Mouse (Mus musculus) olfactory bulb, adult 2 months (tissue): Measurements from ENCODE around the gene Cox8b. TPM values are rescaled to one million over a fixed set of nuclear protein-coding genes. Genes with fewer than 3 reads are reported as not detected.

Experiments
- H3K27ac ChIP-seq: fragments of 200-500 bp; 2 replicates; pipeline ENCODE4 v1.5.1; 2012; ENCODE audit warnings: low read depth, low read length; ENCODE audit not compliant: insufficient read depth
- H3K4me1 ChIP-seq: fragments of 200-500 bp; 2 replicates; pipeline ENCODE4 v1.6.1; 2012; ENCODE audit warnings: low read length; ENCODE audit not compliant: control insufficient read depth, insufficient read depth
- H3K4me3 ChIP-seq: fragments of 200-500 bp; 2 replicates; pipeline ENCODE4 v1.5.1; 2012; ENCODE audit warnings: mild to moderate bottlenecking, low read depth, low read length, moderate library complexity; ENCODE audit not compliant: insufficient read depth
- CTCF ChIP-seq: fragments of 200-500 bp; IDR thresholded peaks from 2 replicates; pipeline ENCODE4 v1.5.1; 2012; ENCODE audit warnings: low read depth, mild to moderate bottlenecking, low read length, moderate library complexity; ENCODE audit not compliant: insufficient read depth
- POLR2A ChIP-seq: fragments of 200-500 bp; IDR thresholded peaks from 2 replicates; pipeline ENCODE4 v1.6.1; 2012; ENCODE audit warnings: mild to moderate bottlenecking, low read depth, low read length, moderate library complexity; ENCODE audit not compliant: insufficient read depth
- WGBS: fragments of 180-500 bp; shearing (Covaris S2); methylation state at CpG from one replicate; pipeline ENCODE4 v1.1.7; 2018; 5-methylcytosine and 5-hydroxymethylcytosine counted together
- polyA plus RNA-seq: library from polyadenylated mRNA; stranded (reverse); fragments of >200 nt; gene quantifications from 2 replicates; pipeline ENCODE4 v1.2.4, GENCODE M21; 2012; ENCODE audit warnings: low replicate concordance; ENCODE audit not compliant: missing spikeins, insufficient read depth, insufficient read length

Gene Cox8b
- polyA plus RNA-seq, 1 experiment, result not detected

DNA sequence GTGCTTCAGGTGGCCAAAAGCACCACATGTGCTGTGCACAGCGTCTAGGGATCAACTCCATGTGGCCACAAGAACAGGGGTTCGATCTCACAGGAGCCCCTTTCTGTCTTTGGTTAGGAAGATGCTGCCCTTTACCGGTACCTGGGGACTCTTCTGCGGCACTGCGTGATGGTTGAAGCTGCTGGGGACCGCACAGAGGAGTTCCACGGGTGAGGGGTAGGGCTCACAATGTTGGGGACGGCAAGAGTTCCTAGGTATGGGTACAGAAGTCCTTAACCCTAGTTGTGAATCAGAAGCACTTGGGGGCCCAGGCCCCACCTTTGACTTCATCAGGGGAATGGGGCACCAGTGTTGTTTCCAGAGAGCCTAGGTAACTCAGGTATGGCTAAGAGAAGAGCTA lies 41.5 kb downstream of the Cox8b start:
- WGBS, result 94% methylated on average over 8 of the region's 8 CpGs
- Histone ChIP-seq H3K27ac (no peak overlapping the region), H3K4me3 (peak overlapping the region; percentile 71; the same call in 1 of the 2 replicates), H3K4me1 (peaks cover 32% of the 10 kb centered on the region)
- TF ChIP-seq CTCF (no peak), POLR2A (no peak)

DNA sequence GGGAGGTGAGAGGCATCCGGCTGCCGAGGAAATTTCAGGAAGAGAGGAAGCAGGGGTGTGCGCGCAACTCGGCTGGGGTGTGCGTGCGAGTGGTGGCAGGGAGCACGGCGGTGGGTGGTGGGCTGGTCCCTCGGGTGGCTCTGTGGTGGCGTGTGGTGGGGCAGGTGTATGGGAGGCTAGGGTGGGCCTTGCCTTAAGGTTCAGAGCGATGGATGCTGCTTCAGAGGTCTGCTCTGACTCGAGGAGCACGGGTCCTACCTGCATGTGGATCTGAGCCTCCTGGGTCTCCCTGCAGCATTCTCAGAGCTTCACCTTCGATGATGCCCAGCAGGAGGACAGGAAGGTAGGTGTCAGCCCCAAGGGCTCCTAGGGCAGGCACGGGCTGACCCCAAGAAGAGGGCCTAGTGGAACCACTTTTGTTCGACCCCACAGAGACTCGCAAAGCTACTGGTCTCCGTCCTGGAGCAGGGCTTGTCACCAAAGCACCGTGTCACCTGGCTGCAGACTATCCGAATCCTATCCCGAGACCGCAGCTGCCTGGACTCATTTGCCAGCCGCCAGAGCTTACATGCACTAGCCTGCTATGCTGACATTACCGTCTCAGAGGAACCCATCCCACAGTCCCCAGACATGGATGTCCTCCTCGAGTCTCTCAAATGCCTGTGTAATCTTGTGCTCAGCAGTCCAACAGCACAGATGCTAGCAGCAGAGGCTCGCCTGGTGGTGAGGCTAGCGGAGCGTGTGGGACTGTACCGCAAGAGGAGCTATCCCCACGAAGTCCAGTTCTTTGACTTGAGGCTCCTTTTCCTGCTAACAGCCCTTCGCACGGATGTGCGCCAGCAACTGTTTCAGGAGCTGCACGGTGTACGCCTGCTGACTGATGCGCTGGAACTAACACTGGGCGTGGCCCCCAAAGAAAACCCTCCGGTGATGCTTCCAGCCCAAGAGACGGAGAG lies 42.4 kb downstream of the Cox8b start, which contains the start of gene Bet1l:
Bet1l (minus strand) TSS at position 28 of the 956 bp plus-strand sequence.
- peaks cover 32% of the 10 kb centered on the region for H3K4me1 ChIP-seq
- TF ChIP-seq CTCF, result no peak
- no peak for TF ChIP-seq POLR2A
- peak within 1 kb of the TSS; percentile 71 for H3K4me3 ChIP-seq
- WGBS, result 25% methylated on average over 40 of the region's 40 CpGs
- peak within 1 kb of the TSS; percentile 68 for H3K27ac ChIP-seq

DNA sequence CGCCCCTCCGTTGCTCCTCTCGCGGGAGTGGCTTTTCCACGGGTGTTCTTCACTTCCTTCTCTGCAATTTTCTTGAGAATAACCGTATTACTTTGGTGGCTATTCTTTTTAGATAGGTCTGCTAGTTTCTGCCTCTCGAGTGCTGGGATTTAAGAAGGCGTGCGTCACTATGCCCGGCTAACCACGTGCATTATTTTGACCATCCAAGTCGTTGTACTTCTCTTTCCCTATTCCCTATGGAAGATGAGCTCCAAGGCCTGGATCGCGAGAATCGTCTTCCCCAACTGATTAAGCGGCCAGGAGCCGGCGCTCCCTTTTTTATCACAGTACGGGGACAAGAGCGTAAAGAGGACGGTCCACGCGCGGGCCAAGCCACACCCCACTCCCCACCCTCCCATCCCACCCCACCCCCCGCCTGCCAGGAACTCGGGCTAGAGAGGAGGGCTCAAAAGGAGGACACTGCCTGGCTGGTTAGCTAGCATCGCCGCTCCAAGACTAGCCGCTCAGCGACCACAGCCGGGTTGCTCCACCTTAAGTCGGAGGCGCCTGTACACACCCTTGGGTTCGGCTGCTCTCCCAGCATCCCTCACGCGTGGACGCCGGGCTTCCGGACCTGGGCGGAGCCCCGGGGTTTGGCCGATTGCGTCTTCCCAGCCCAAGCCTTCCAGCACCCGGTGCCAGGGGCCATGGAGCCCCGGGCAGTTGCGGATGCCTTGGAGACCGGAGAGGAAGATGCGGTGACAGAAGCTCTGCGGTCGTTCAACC lies 43.3 kb downstream of the Cox8b start, which contains the start of gene Ric8a:
Ric8a (plus strand) TSS at position 173 of the 765 bp plus-strand sequence.
- Histone ChIP-seq H3K4me3 (peak within 1 kb of the TSS; percentile 71), H3K4me1 (peaks cover 32% of the 10 kb centered on the region), H3K27ac (peak within 1 kb of the TSS; percentile 68)
- WGBS, result under 1% methylated on average over 50 of the region's 50 CpGs
- TF ChIP-seq CTCF, result no peak
- TF ChIP-seq POLR2A, result peak; percentile 64

DNA sequence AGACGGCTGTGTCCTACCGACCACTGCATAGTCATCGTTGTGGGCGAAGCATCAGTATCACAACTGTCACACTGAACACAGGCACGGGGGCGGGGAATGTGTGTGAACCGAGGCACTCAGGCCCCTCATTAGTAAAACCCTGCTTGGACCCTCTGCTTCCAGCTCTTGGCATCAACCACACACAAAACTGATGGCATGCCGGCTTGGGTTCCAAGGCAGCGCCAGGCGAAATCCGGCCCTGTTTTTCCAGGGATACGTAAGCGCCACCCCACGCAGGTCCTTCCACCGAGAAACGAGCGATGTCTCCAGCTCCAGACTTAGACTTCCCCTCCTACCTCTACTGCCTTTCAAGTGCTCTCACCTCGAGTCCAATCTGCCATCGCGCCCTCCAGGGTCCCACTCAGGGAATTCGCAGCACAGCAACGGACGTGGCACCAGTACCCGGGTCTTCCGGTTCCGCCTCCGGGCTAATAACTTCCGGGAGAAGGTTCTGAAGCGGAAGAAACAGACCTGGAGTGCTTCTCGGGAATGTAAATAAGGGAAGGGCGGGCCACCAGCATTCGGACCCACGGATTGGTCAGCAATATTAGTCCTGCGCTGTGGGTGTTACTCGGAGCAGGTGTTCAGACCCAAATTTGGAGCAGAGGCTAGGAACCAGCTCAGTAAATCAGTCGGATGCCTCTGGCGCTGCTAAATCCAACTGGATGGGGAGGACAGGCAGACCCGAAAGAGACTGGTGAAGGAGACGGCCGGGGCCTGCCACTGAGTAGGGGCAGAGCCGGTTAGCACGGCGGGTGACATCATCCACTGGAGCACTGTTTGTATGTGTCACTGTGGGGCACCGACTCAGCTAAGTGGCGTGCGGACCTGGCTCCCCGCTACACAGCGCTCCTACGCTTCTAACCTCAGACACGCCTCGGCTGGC lies 44.1 kb downstream of the Cox8b start, which contains the start of gene Gm45785:
Gm45785 (minus strand) TSS at position 472 of the 925 bp plus-strand sequence.
- WGBS, result under 1% methylated on average over 51 of the region's 51 CpGs
- Histone ChIP-seq H3K27ac (peak within 1 kb of the TSS; percentile 68), H3K4me1 (peaks cover 32% of the 10 kb centered on the region), H3K4me3 (peak within 1 kb of the TSS; percentile 71)
- TF ChIP-seq POLR2A, result peak; percentile 55; the same call in 1 of the 2 replicates
- no peak for TF ChIP-seq CTCF

DNA sequence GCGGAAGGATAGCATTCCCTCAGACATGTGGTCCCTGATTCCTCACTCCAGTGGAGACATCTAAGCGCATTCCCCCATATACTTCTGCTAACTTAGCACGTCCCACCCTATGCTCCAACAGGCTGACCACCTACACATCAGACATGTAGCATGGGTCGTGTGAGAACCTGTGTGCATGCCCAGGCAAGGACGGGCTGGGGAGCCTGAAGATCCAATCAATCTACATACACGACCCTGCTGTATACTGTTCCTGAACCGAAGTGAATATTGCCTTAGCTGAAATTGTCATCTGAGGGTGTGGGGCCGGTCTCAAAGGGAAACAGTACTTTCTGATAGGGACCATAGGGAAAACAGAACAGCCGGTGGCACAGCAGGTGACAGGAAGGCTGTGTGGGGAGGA lies 45.1 kb downstream of the Cox8b start:
- H3K27ac ChIP-seq, result no peak overlapping the region

DNA sequence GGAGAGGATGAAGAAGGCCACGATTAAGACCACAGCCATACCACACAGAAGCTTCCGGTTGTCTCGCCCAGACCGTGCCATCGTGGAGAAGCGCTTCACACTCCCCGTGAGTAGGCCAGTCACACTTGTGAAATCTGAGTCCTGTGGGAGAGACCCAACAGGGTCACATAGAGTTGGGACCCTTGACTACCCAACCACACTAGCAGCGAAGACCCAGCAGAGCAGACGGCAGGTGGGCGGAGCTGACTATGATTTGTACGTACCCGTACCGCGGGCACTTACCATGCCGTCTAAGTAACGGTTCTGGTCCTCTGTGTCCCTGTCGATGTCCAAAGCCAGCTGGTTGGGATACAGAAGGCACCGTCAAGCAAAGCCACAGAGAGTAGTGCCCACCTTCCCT lies 45.8 kb downstream of the Cox8b start:
- TF ChIP-seq CTCF, result no peak
- no peak for TF ChIP-seq POLR2A
- no peak overlapping the region for H3K4me3 ChIP-seq
- H3K27ac ChIP-seq, result no peak overlapping the region
- H3K4me1 ChIP-seq, result peaks cover 29% of the 10 kb centered on the region
- whole genome bisulfite sequencing, result 92% methylated on average over 18 of the region's 18 CpGs

More for the DNA sequence above, 45.1 kb downstream of the Cox8b start:
- 65% methylated on average over 9 of the region's 9 CpGs for WGBS
- peaks cover 32% of the 10 kb centered on the region for H3K4me1 ChIP-seq
- TF ChIP-seq POLR2A (no peak), CTCF (no peak)
- peak overlapping the region; percentile 71; the same call in 1 of the 2 replicates for H3K4me3 ChIP-seq

DNA sequence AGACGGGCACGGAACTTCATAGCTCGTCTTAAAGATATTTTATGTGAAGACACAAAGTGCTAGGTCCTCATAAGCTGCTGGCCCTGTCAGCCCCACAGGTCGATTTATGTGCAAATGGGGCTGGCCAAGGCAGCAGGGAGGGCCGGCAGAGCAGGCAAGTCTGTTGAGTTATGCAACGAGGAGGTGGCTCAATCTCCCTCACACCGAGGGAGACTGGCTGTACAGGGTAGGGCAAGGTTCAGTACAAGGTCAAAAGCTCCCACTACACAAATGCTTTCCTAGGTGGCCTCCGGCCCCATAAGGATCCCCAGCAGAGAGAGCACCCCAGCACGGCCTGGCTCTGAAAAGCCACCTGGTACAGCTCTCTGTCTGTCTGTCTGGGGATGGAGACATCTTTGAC lies 46.9 kb downstream of the Cox8b start:
- Histone ChIP-seq H3K27ac (no peak overlapping the region), H3K4me1 (peaks cover 18% of the 10 kb centered on the region), H3K4me3 (no peak overlapping the region)
- no peak for TF ChIP-seq POLR2A
- TF ChIP-seq CTCF, result no peak
- WGBS, result 82% methylated on average over 9 of the region's 9 CpGs

DNA sequence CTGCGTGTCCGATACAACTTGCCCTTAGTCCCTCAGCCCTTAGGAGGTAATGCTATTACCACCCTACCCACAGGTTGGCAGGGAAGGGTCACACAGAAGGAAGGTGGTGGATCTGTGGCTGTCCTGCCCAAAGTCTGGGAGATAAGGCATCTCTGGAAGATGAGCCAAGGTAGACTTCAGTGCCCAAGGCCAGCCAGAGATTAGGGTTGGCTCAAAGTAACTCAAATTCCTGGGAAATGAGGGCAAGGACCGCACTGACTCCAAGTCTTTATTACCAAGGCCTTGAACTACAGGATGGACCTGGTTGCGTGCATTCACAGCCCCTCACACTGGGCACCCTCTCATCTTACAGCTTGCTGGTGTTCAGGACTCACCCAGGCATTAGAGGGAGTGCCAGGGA lies 48.3 kb downstream of the Cox8b start:
- 94% methylated on average over 4 of the region's 4 CpGs for WGBS
- Histone ChIP-seq H3K4me1 (peaks cover 10% of the 10 kb centered on the region), H3K27ac (no peak overlapping the region), H3K4me3 (no peak overlapping the region)
- no peak for TF ChIP-seq POLR2A
- no peak for TF ChIP-seq CTCF

Other genes with a start within 250 kb of the Cox8b start
- not detected in 2 replicates for gene Olfr539, start 240.5 kb downstream of the Cox8b start, polyA plus RNA-seq
- gene Olfr45, start 218.5 kb downstream of the Cox8b start, polyA plus RNA-seq, result not detected in 2 replicates
- not detected in 2 replicates for gene Olfr541, start 203.2 kb downstream of the Cox8b start, polyA plus RNA-seq
- not detected in 2 replicates for gene Cyp2e1, start 136.7 kb downstream of the Cox8b start, polyA plus RNA-seq
- gene Syce1, start 112.6 kb downstream of the Cox8b start, polyA plus RNA-seq, result not detected in 2 replicates
- gene Zfp941, start 78.3 kb downstream of the Cox8b start, polyA plus RNA-seq, result not detected in 2 replicates
- gene Urah, start 65.4 kb downstream of the Cox8b start, polyA plus RNA-seq, result not detected in 2 replicates
- not detected in 2 replicates for gene Scgb1c1, start 54.9 kb downstream of the Cox8b start, polyA plus RNA-seq
- gene Odf3, start 52.6 kb downstream of the Cox8b start, polyA plus RNA-seq, result not detected in 2 replicates
- not detected in 2 replicates for gene Gm45785, start 44.1 kb downstream of the Cox8b start, polyA plus RNA-seq
- gene Ric8a, start 43.5 kb downstream of the Cox8b start, polyA plus RNA-seq, result not detected in 2 replicates
- gene Bet1l, start 42.9 kb downstream of the Cox8b start, polyA plus RNA-seq, result not detected in 2 replicates
- gene Psmd13, start 18.5 kb downstream of the Cox8b start, polyA plus RNA-seq, result not detected in 2 replicates
- gene Sirt3, start 18.1 kb downstream of the Cox8b start, polyA plus RNA-seq, result not detected in 2 replicates
- not detected in 2 replicates for gene Nlrp6, start 20.5 kb upstream of the Cox8b start, polyA plus RNA-seq
- not detected in 2 replicates for gene Pgghg, start 40.9 kb upstream of the Cox8b start, polyA plus RNA-seq
- not detected in 2 replicates for gene Ifitm5, start 49.8 kb upstream of the Cox8b start, polyA plus RNA-seq
- gene Gm45717, start 55.5 kb upstream of the Cox8b start, polyA plus RNA-seq, result not detected in 2 replicates
- gene Ifitm2, start 55.5 kb upstream of the Cox8b start, polyA plus RNA-seq, result not detected in 2 replicates
- not detected in 2 replicates for gene Ifitm1, start 66.8 kb upstream of the Cox8b start, polyA plus RNA-seq
- gene Ifitm3, start 110.3 kb upstream of the Cox8b start, polyA plus RNA-seq, result not detected in 2 replicates
- not detected in 2 replicates for gene Ifitm6, start 117.5 kb upstream of the Cox8b start, polyA plus RNA-seq
- gene Gm17387, start 128.7 kb upstream of the Cox8b start, polyA plus RNA-seq, result not detected in 2 replicates
- gene B4galnt4, start 160.7 kb upstream of the Cox8b start, polyA plus RNA-seq, result not detected in 2 replicates
- gene Pkp3, start 177.8 kb upstream of the Cox8b start, polyA plus RNA-seq, result not detected in 2 replicates
- gene Sigirr, start 200.1 kb upstream of the Cox8b start, polyA plus RNA-seq, result not detected in 2 replicates
- gene Ano9, start 217.4 kb upstream of the Cox8b start, polyA plus RNA-seq, result not detected in 2 replicates
- not detected in 2 replicates for gene Ptdss2, start 221.9 kb upstream of the Cox8b start, polyA plus RNA-seq